Mouse (Mus musculus) intestine, embryonic 14.5 days (tissue): ENCODE measurements around the gene Opcml. TPM values are rescaled to one million over a fixed set of nuclear protein-coding genes. Genes with fewer than 3 reads are reported as not detected.

ENCODE experiments used
- ATAC-seq: fragments of 200-750 bp; cut with Nextera tagmentation; replicated peaks from 2 replicates; pipeline ENCODE4 v1.8.0; 2017; ENCODE audit warnings: low read depth, moderate number of reproducible peaks, moderate TSS enrichment, moderate library complexity; ENCODE audit not compliant: low FRiP score, low TSS enrichment
- DNase-seq: peaks from one replicate; pipeline ENCODE4 v3.0.0-alpha.2; 2018; ENCODE audit warnings: low spot score
- H3K27ac ChIP-seq: fragments of 300-500 bp; sonication (generic); 2 replicates; pipeline ENCODE4 v1.5.1; 2014; ENCODE audit warnings: low read depth, mild to moderate bottlenecking, control low read depth
- H3K27me3 ChIP-seq: fragments of 300-500 bp; sonication (generic); replicated peaks from 2 replicates; pipeline ENCODE4 v1.6.1; 2014; ENCODE audit warnings: low read length, control low read depth; ENCODE audit not compliant: control insufficient read depth, insufficient read depth
- H3K36me3 ChIP-seq: fragments of 300-500 bp; sonication (generic); 2 replicates; pipeline ENCODE4 v1.6.1; 2014; ENCODE audit warnings: low read length, control low read depth; ENCODE audit not compliant: control insufficient read depth, insufficient read depth
- H3K4me1 ChIP-seq: fragments of 300-500 bp; sonication (generic); replicated peaks from 2 replicates; pipeline ENCODE4 v1.6.1; 2014; ENCODE audit warnings: low read length, control low read depth, mixed read lengths; ENCODE audit not compliant: control insufficient read depth, insufficient read depth
- H3K4me2 ChIP-seq: fragments of 300-500 bp; sonication (generic); 2 replicates; pipeline ENCODE4 v1.6.1; 2014; ENCODE audit warnings: low read length
- H3K4me3 ChIP-seq: fragments of 300-500 bp; sonication (generic); 2 replicates; pipeline ENCODE4 v1.5.1; 2014; ENCODE audit warnings: low read depth, low read length, control low read depth, mixed read lengths
- H3K9ac ChIP-seq: fragments of 300-500 bp; sonication (generic); 2 replicates; pipeline ENCODE4 v1.6.1; 2014; ENCODE audit warnings: mild to moderate bottlenecking, low read length
- H3K9me3 ChIP-seq: fragments of 300-500 bp; sonication (generic); 2 replicates; pipeline ENCODE4 v1.6.1; 2016; ENCODE audit warnings: low read length, control low read depth; ENCODE audit not compliant: control insufficient read depth
- WGBS: fragments of 180-500 bp; shearing (Covaris S2); extraction: QIAGEN DNeasy Blood & Tissue Kit; methylation state at CpG from one replicate; pipeline ENCODE4 v1.1.7; 2014; 5-methylcytosine and 5-hydroxymethylcytosine counted together
- polyA plus RNA-seq: library from polyadenylated mRNA; unstranded; fragments of >200 nt; fragmentation: Nextera tagmentation; extraction: Ambion mirVana; gene quantifications from 2 replicates; pipeline ENCODE4 v1.2.1, GENCODE M21; 2014

Opcml gene
- 4.1 and 4.6 TPM in 2 replicates for polyA plus RNA-seq

- H3K36me3 ChIP-seq: no peaks in the 10 kb centered on the region
- peak within 1 kb of the TSS; percentile 20 for H3K4me3 ChIP-seq
- peak; percentile 68 for DNase-seq
- peaks cover 28% of the 10 kb centered on the region for H3K27me3 ChIP-seq
- no peaks in the 10 kb centered on the region for H3K9me3 ChIP-seq
- no peak within 1 kb of the TSS for H3K9ac ChIP-seq
- WGBS: 2% methylated on average over 28 of the region's 28 CpGs
- ATAC-seq: 0 out of 2 replicates have a peak, but pooled peaks have one; percentile 19
- no peaks in the 10 kb centered on the region for H3K4me1 ChIP-seq
- H3K27ac ChIP-seq: no peak within 1 kb of the TSS
- H3K4me2 ChIP-seq: peak within 1 kb of the TSS; percentile 55
Observed at GRCm38 (mm10) chr9:27790725-27791638, at the start of gene Opcml. TSS of gene Opcml (plus strand) at chr9:27790775.

- 58% methylated on average over 1 of the region's 1 CpGs for WGBS
- no peak for DNase-seq
- ATAC-seq: no peak
- H3K4me1 ChIP-seq: no peaks in the 10 kb centered on the region
- no peaks in the 10 kb centered on the region for H3K9me3 ChIP-seq
- H3K27ac ChIP-seq: no peak overlapping the region
- no peaks in the 10 kb centered on the region for H3K36me3 ChIP-seq
- H3K27me3 ChIP-seq: no peaks in the 10 kb centered on the region
- no peak overlapping the region for H3K4me3 ChIP-seq
- no peak overlapping the region for H3K9ac ChIP-seq
- H3K4me2 ChIP-seq: no peak overlapping the region
Observed at GRCm38 (mm10) chr9:27758709-27759108, 31.9 kb upstream of the Opcml start.

GRCm38 (mm10) chr9:27761196-27761595 lies 29.4 kb upstream of the Opcml start:
- DNase-seq: no peak
- H3K9ac ChIP-seq: no peak overlapping the region
- H3K36me3 ChIP-seq: no peaks in the 10 kb centered on the region
- H3K4me2 ChIP-seq: no peak overlapping the region
- no peak overlapping the region for H3K4me3 ChIP-seq
- no peaks in the 10 kb centered on the region for H3K4me1 ChIP-seq
- 91% methylated on average over 2 of the region's 2 CpGs for WGBS
- H3K9me3 ChIP-seq: no peaks in the 10 kb centered on the region
- ATAC-seq: no peak
- no peak overlapping the region for H3K27ac ChIP-seq
- no peaks in the 10 kb centered on the region for H3K27me3 ChIP-seq

GRCm38 (mm10) chr9:27766446-27766845 lies 24.1 kb upstream of the Opcml start:
- no peaks in the 10 kb centered on the region for H3K27me3 ChIP-seq
- DNase-seq: no peak
- H3K4me1 ChIP-seq: no peaks in the 10 kb centered on the region
- no peak overlapping the region for H3K4me3 ChIP-seq
- no peak for ATAC-seq
- H3K4me2 ChIP-seq: no peak overlapping the region
- H3K36me3 ChIP-seq: no peaks in the 10 kb centered on the region
- H3K27ac ChIP-seq: no peak overlapping the region
- H3K9me3 ChIP-seq: no peaks in the 10 kb centered on the region
- no peak overlapping the region for H3K9ac ChIP-seq
- WGBS: 77% methylated on average over 3 of the region's 3 CpGs

- H3K4me2 ChIP-seq: no peak overlapping the region
- DNase-seq (no peak), ATAC-seq (no peak)
- no peaks in the 10 kb centered on the region for H3K9me3 ChIP-seq
- no peak overlapping the region for H3K27ac ChIP-seq
- H3K36me3 ChIP-seq: no peaks in the 10 kb centered on the region
- no peak overlapping the region for H3K9ac ChIP-seq
- no peak overlapping the region for H3K4me3 ChIP-seq
- no peaks in the 10 kb centered on the region for H3K27me3 ChIP-seq
- H3K4me1 ChIP-seq: no peaks in the 10 kb centered on the region
- WGBS: 78% methylated on average over 8 of the region's 8 CpGs
Observed at GRCm38 (mm10) chr9:27767196-27767900, 23.2 kb upstream of the Opcml start.

GRCm38 (mm10) chr9:27768788-27769187 lies 21.8 kb upstream of the Opcml start:
- Histone ChIP-seq H3K4me2 (no peak overlapping the region), H3K27ac (no peak overlapping the region), H3K27me3 (no peaks in the 10 kb centered on the region), H3K4me3 (no peak overlapping the region), H3K9me3 (no peaks in the 10 kb centered on the region), H3K36me3 (no peaks in the 10 kb centered on the region), H3K9ac (no peak overlapping the region), H3K4me1 (no peaks in the 10 kb centered on the region)
- DNase-seq (no peak), ATAC-seq (no peak)

- Histone ChIP-seq H3K9ac (no peak overlapping the region), H3K9me3 (no peaks in the 10 kb centered on the region), H3K4me3 (no peak overlapping the region), H3K27me3 (no peaks in the 10 kb centered on the region), H3K27ac (no peak overlapping the region), H3K4me2 (no peak overlapping the region), H3K4me1 (no peaks in the 10 kb centered on the region), H3K36me3 (no peaks in the 10 kb centered on the region)
- WGBS: 74% methylated on average over 6 of the region's 6 CpGs
- ATAC-seq: no peak
- no peak for DNase-seq
Observed at GRCm38 (mm10) chr9:27781291-27781993, 9.1 kb upstream of the Opcml start.

- no peak overlapping the region for H3K27ac ChIP-seq
- no peak; the same call in 1 of the 2 replicates for ATAC-seq
- DNase-seq: no peak
- H3K4me1 ChIP-seq: no peaks in the 10 kb centered on the region
- WGBS: 15% methylated on average over 1 of the region's 1 CpGs
- H3K9me3 ChIP-seq: no peaks in the 10 kb centered on the region
- no peak overlapping the region for H3K4me2 ChIP-seq
- no peak overlapping the region for H3K9ac ChIP-seq
- no peak overlapping the region for H3K4me3 ChIP-seq
- H3K27me3 ChIP-seq: no peaks in the 10 kb centered on the region
- H3K36me3 ChIP-seq: no peaks in the 10 kb centered on the region
Observed at GRCm38 (mm10) chr9:27781994-27782337, 8.6 kb upstream of the Opcml start.
